Mouse (Mus musculus): Measurements from ENCODE around the gene Mrm1.

Mrm1 gene

DNA sequence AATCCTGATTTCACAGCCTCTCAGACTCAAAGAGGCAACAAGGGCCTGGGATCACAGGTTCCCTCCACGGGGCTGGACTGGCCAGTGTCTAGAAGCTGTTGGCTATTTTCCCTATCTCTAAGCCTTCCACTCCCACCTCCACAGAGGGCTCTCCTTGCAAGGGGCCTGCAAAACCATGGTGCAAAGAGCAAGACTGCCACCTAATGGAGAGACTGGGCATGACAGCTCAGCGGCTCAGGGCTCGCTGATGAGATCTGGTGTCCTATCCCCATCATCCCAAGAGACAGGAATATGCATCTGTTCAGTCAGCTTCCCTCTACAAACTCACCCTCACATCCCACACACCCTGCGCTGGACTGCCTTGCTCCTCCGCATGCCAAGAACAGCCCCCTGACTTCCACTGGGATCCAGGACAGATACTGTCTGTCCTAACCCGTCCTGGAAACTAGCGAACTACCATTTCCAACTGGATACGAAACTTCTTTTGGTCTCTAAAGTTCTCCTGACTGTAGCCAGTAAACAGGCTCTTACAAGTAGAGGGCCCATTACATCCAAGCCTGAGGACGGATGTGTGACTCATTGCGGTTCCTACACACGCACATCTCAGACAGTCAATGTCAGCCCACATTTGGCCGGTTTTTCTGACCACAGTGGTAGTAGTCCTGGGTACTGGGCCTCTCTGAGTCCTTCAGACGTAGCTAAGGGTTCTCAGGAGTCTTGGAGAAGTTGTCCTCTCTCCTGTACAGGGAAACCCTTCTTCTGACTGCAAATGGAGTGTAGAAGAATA, 5.4 kb downstream of the Mrm1 start:
- DNase-seq, result peak; percentile 29 to 49

DNA sequence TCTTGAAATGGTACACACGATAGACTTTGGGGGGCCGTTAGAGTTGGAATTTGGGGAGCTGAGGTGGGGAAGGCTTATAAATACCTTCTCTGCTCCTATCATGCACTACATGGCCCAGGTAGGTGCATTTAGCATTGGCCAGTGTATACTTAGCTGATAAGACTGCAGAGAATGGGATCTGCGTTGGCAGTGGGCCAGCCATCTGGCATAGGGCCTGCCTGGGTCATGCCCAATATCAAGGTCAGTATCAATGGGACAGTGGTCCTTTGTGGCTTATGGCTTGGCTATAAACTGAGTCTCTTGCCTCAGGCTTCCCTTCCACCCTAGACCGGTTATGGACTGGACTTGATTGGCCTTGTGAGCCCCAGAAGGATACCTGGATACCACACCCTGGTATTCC, 14.9 kb downstream of the Mrm1 start:
- no peak for DNase-seq

DNA sequence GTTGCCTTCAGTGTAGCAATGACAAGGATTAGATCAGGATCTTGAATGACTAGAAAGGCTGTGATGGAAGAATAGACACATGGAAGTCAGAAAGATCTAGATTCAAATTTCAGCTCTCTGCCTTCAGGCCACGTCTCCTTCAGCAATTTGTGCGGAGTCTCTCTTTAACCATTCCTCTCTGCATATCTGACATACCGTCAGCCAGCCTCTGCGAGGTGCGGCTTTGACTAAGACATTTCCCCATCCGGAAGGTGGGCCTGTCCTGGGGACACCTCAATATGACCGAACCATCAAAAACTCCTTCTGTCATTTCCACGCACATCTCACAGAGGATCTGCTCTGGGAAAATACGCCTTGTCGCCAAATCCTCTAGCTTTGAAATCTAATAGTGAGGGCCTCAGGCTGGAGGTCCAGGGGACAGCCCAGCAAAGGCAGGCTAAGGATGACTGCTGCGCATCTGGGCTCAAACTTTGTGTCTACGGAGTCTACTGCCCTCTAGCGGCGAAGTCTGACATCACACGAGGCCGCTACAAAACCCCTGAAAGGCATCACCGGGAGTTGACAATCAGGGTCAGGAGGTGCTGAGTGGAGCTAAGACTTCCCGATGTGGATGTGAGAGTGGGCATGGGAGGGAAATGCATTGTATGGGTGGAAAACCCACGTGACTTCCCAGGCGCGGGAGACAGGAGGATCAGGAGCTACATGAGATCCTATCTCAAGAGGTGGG, 21.5 kb downstream of the Mrm1 start:
- peak in 1 of 2 experiments; percentile 13 for DNase-seq

DNA sequence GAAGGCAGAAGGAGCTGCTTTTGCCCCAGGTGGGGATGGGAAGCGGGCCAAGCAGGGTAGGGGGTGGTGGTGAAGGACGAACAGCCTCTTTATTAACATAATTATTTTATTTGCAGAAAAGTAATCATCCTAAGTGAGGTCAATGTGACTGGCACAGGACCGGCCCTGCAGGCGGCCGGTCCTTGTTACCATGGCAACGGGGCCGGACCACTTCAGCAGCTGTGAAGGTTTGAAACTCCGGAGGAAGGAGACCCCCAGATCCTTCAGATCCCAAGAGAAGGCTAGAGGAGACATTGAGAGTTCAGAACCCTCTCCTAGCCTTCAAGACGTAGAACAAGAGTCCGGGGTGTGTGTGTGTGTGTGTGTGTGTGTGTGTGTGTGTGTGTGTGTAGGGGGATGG, 22.3 kb downstream of the Mrm1 start:
- DNase-seq, result no peak

DNA sequence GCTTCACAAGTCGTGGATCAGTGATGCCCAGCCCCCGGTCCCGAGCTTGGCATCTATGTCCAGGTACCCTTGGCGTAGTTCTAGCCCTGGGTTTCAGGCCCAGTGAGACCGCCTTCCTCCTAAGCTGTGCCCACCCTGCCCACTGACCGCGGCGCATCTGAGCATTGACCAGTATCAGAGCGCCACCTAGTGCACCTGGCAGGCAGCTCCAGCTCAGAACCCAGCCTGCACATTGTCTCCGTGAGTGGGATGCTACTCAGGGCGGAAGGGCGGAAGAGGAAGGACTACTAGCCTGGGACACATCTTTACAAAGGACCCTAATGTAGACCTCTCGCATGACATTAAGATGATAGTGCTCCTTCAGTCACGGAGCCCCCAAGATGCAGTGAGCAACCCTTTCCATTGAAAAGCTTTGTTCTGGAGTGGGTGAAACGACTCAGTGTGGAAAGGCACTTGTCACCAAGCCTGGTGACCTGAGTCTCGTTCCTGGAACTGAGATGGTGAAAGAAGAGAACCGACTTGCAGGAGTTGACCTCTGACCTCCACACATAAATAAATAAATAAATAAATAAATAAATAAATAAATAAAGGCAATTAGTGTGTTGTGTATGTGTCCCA, 24.7 kb downstream of the Mrm1 start:
- peak in 1 of 2 experiments; percentile 20 for DNase-seq

DNA sequence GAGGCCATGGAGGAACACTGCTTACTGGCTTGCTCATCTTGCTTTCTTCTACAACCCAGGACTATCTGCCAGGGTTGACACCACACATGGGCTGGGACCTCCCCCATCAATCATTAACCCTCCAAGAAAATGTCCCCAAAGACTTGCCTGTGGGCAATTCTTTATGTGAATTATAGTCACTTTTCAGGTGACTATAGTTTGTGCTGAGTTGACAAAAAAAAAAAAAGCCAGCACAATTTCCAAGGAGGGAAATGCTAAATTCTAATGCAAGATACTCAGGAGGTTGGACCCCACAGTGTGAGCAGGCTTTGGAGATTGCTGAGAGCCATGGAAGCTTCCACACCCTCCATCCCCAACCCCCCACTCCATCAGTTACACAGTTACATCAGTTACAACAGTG, 25.8 kb downstream of the Mrm1 start:
- DNase-seq, result no peak

DNA sequence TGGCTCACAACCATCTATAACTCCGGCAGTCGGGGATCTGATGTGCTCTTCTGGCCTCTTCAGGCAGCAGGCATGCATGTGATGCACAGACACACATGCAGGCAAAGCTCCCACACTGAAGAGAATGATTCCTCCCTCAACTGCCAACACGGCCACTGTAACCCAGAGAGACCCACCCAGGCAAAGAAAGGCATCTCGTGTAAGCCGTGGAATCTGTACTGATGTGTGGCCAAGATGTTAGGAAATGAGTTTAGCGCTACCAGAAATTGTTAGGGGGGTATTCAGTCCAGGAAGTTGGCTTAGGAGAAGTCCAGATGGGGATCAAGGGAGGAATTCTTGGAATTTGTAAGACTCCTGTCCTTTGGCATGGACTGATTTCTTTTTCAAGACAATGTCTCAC, 28.9 kb downstream of the Mrm1 start:
- DNase-seq, result no peak

DNA sequence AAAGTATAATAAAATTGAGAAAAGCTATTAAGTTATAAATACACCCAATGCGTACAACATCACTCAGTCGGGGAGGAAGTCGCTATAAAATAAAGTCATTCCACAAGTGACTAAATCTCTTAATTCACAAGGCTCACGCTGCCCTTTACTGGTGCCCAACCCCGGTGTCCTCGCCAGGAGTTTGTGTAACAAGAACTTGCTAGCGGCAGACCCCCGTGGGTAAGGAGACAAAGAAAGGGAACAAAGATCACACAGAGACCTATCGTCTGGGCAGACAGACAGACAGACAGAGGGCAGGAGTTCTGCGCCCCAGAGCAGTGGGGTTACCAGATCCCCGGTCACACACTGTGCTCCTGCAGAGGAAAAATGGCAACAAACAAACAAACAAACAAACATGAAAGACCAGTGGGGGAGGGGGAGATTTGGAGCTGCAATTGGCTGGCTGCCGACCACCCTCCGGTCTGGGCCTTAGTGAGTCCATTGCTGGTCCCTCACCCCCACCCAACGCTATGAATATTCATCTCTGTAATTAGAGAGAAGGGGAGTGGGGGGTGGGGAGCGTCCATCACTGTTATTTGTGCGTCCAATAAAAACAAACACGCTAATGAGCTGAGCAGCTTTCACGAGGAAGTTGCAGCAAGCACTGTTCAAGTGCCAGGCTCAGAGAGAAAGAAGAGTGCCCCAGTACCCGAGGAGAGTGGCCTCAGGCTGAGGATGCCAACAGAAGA, 39.0 kb downstream of the Mrm1 start:
- no peak for DNase-seq

DNA sequence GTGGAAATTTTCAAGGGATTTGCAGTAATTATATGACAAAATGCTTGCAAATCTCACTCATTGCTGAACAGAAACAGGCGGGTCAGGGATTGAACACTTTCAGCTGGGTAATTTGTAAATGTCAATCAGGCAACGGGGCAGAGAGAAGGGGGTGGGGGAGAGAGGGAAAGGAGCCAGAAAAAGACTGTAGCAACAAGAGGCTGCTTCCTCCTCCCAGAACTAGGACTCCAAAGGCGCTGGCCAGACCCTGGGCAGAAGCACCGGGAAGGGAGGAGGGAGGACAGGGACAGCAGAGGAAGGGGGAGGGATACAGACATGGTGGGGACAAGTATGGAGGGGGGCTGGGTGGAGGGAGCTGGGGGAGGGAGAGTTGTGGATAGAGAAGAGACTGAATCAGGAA, 43.8 kb downstream of the Mrm1 start:
- no peak for DNase-seq

DNA sequence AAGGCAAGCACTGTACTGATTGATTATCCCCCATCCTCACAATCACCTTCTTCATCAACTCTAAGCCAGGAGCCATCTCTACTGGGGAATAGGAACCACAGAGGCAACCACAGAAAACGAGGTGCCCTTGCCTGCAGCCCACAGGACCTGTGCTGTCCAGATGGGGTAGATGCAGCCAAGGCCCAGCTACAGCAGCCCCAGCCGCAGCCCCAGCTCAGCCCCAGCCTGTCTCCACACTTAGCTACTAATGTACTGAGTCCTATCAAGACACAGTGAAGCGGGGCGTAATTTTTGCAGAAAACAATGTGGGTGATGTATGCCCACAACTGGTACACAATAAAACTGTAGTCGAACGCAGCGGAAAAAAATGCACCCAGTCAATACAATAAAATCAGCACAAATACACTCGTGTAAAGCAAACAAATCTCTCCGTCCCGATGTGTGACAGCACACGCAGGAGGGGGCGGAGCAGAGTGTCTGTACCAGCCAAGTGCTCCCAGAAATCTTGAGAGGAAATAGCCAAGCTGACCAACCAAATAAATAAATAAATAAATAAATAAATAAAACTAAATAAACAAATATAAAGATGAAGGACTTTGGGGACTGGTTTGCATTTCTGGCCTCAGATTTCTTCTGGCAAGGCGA, 44.3 kb downstream of the Mrm1 start:
- no peak for DNase-seq

DNA sequence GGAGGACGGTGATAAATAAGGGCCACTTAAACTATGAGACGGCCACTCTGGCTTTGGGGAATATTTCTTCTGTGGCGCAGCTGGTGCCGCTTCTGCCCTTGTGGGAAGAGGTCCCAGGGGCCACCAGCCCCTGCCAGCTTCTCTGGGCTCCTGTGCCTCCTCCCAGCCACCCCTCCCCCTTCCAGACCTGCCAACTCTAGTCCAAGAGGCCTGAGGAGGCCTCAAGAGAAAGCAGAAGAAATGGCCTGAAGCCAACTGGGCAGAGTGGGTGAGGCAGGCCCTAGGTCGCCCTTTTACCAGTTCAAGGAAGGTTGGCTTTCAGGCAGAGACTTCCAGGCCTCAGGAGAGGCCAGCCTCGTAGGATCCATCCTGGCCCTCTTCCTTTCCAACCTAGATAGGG, 51.4 kb downstream of the Mrm1 start:
- no peak for DNase-seq

DNA sequence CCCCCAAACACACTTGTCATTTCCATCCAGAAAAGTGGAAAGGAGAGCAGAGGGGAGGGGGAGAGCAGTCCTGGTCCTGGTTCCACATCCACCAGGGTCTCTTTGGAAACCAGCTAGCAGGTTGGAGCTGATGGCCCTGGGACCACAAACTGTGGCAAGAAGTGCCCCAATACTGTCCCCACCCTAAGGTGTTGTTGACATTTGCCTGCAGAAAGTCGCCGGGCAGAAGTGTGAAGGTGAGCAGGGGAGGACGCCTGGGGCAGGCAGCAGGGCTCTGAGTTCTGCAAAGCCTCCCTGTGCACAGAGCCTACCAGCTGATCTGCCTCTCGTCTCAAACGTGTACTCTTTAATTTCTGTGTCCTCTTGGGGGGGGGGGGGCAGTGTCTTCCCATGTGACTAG, 54.2 kb downstream of the Mrm1 start:
- DNase-seq, result no peak

DNA sequence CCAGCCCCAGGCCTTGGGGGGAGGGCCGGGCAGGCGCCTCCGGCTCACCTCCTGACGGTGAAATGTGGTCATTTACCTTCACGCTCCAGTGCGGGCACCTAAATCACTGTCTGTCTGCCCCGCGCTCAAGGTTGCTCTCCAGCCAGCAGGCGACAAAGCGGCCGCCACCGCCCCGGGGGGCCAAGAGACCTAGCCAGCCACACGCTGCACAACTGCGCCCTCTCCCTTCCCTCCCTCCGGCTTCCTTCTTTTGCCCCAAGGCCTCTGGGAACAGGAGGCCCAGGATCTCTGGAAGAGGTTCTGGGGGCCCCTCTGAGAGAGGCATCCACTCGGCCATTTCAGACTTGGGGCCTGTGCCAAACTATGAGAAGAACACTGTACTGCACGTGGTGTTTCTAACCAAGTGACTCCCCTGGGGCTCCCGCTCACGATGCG, 54.8 kb downstream of the Mrm1 start:
- DNase-seq, result no peak

DNA sequence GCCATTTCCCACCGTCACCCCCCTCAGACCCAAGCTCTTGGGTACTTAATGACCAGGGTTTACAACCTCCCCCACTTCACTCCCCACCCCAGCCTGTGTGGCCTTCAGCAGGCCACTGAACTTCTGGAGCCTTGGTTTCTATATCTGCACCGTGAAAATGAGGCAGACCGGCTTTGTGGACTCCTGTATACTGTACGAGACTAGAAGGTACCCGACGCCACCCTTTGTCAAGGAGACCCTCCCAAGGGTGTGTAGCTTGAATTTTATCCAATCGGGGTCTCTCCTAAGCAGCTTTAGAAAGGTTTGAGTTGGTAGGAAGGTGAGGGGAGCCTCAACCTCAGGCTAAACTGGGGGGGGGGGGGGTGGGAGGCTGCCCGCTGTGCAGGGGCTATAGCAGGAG, 55.2 kb downstream of the Mrm1 start:
- no peak for DNase-seq
